Mouse (Mus musculus) bone marrow macrophage, adult 2 months (primary cell): ENCODE data around the gene Gm47995. TPM values are rescaled to one million over a fixed set of nuclear protein-coding genes. Genes with fewer than 3 reads are reported as not detected.

ENCODE experiments used
- H3K27ac ChIP-seq: 2 replicates; pipeline ENCODE4 v1.5.1; 2012; ENCODE audit warnings: low read depth, low read length; ENCODE audit not compliant: insufficient read depth
- H3K4me1 ChIP-seq: 2 replicates; pipeline ENCODE4 v1.6.1; 2012; ENCODE audit warnings: low read length; ENCODE audit not compliant: control insufficient read depth, insufficient read depth
- H3K4me3 ChIP-seq: 2 replicates; pipeline ENCODE4 v1.5.1; 2012; ENCODE audit warnings: mild to moderate bottlenecking, low read length, moderate library complexity; ENCODE audit not compliant: insufficient read depth
- CTCF ChIP-seq: IDR thresholded peaks from 2 replicates; pipeline ENCODE4 v1.5.1; 2012; ENCODE audit warnings: low read depth, mild to moderate bottlenecking, low read length, moderate library complexity
- POLR2A ChIP-seq: IDR thresholded peaks from 2 replicates; pipeline ENCODE4 v1.6.1; 2012; ENCODE audit warnings: mild to moderate bottlenecking, low read depth, low read length, borderline replicate concordance
- polyA plus RNA-seq: library from polyadenylated mRNA; stranded (reverse); fragments of >200 nt; gene quantifications from 2 replicates; pipeline ENCODE4 v1.2.4, GENCODE M21; 2012; ENCODE audit not compliant: missing spikeins, insufficient read depth, insufficient read length

The Gm47995 gene
- polyA plus RNA-seq, 1 experiment, result not detected

GRCm38 (mm10) chr1:151233756-151234155 is 35.5 kb downstream of the Gm47995 start:
- no peak overlapping the region for H3K27ac ChIP-seq
- H3K4me1 ChIP-seq, result peaks cover 4% of the 10 kb centered on the region
- TF ChIP-seq POLR2A, result no peak
- no peak for TF ChIP-seq CTCF
- no peak overlapping the region for H3K4me3 ChIP-seq

GRCm38 (mm10) chr1:151235574-151235973 is 37.3 kb downstream of the Gm47995 start:
- no peak for TF ChIP-seq CTCF
- no peak for TF ChIP-seq POLR2A
- H3K4me1 ChIP-seq, result no peaks in the 10 kb centered on the region

GRCm38 (mm10) chr1:151236141-151236930 is 38.1 kb downstream of the Gm47995 start:
- H3K27ac ChIP-seq, result no peak overlapping the region
- H3K4me1 ChIP-seq, result no peaks in the 10 kb centered on the region
- H3K4me3 ChIP-seq, result no peak overlapping the region
- no peak for TF ChIP-seq CTCF
- TF ChIP-seq POLR2A, result no peak

More at GRCm38 (mm10) chr1:151235574-151235973, 37.3 kb downstream of the Gm47995 start:
- no peak overlapping the region for H3K27ac ChIP-seq
- no peak overlapping the region for H3K4me3 ChIP-seq

- no peaks in the 10 kb centered on the region for H3K4me1 ChIP-seq
- no peak overlapping the region for H3K27ac ChIP-seq
- TF ChIP-seq CTCF, result no peak
- TF ChIP-seq POLR2A, result no peak
- no peak overlapping the region for H3K4me3 ChIP-seq
Measured at GRCm38 (mm10) chr1:151237780-151238179, 39.5 kb downstream of the Gm47995 start.

- TF ChIP-seq CTCF (no peak), POLR2A (no peak)
- Histone ChIP-seq H3K4me3 (no peak overlapping the region), H3K4me1 (no peaks in the 10 kb centered on the region), H3K27ac (no peak overlapping the region)
Measured at GRCm38 (mm10) chr1:151243332-151243731, 45.1 kb downstream of the Gm47995 start.

GRCm38 (mm10) chr1:151244013-151244412 is 45.8 kb downstream of the Gm47995 start:
- no peak overlapping the region for H3K4me3 ChIP-seq

GRCm38 (mm10) chr1:151244761-151245160 is 46.5 kb downstream of the Gm47995 start:
- TF ChIP-seq CTCF, result no peak
- no peak for TF ChIP-seq POLR2A
- Histone ChIP-seq H3K4me3 (no peak overlapping the region), H3K27ac (no peak overlapping the region), H3K4me1 (peaks cover 6% of the 10 kb centered on the region)

More at GRCm38 (mm10) chr1:151244013-151244412, 45.8 kb downstream of the Gm47995 start:
- TF ChIP-seq POLR2A (no peak), CTCF (no peak)
- Histone ChIP-seq H3K4me1 (no peaks in the 10 kb centered on the region), H3K27ac (no peak overlapping the region)

GRCm38 (mm10) chr1:151245165-151245564 is 46.9 kb downstream of the Gm47995 start:
- TF ChIP-seq POLR2A (no peak), CTCF (no peak)
- Histone ChIP-seq H3K27ac (no peak overlapping the region), H3K4me1 (peaks cover 6% of the 10 kb centered on the region), H3K4me3 (no peak overlapping the region)

- no peak overlapping the region for H3K4me3 ChIP-seq
- no peak overlapping the region for H3K27ac ChIP-seq
- no peak for TF ChIP-seq CTCF
- no peak for TF ChIP-seq POLR2A
- H3K4me1 ChIP-seq, result peaks cover 6% of the 10 kb centered on the region
Measured at GRCm38 (mm10) chr1:151245846-151246245, 47.6 kb downstream of the Gm47995 start.

Other genes with a start within 250 kb of the Gm47995 start
- 0.69 TPM in 1 of 2 replicates, not detected in the other for gene Hmcn1, start 205.0 kb upstream of the Gm47995 start, polyA plus RNA-seq
- gene Gm47985, start 15.9 kb upstream of the Gm47995 start, polyA plus RNA-seq, result not detected in 2 replicates
- not detected in 2 replicates for gene Gm8947, start 6.1 kb upstream of the Gm47995 start, polyA plus RNA-seq
- not detected in 2 replicates for gene 3110040M04Rik, start 5.7 kb downstream of the Gm47995 start, polyA plus RNA-seq
- not detected in 2 replicates for gene Gm47996, start 11.7 kb downstream of the Gm47995 start, polyA plus RNA-seq
- 115 and 122 TPM in 2 replicates for gene Ivns1abp, start 146.0 kb downstream of the Gm47995 start, polyA plus RNA-seq
- 17.3 and 17.4 TPM in 2 replicates for gene Swt1, start 230.0 kb downstream of the Gm47995 start, polyA plus RNA-seq
- gene Trmt1l, start 230.1 kb downstream of the Gm47995 start, polyA plus RNA-seq, result 41.4 and 42.2 TPM in 2 replicates